Mouse (Mus musculus) kidney, postnatal 0 days (tissue): ENCODE measurements around the gene 4933411K16Rik. TPM values are rescaled to one million over a fixed set of nuclear protein-coding genes. Genes with fewer than 3 reads are reported as not detected.

Source experiments
- ATAC-seq: fragments of 200-750 bp; cut with Nextera tagmentation; replicated peaks from 2 replicates; pipeline ENCODE4 v1.8.0; 2017; ENCODE audit warnings: low read depth, moderate number of reproducible peaks, moderate TSS enrichment, moderate library complexity; ENCODE audit not compliant: low FRiP score
- DNase-seq: peaks from one replicate; pipeline ENCODE4 v3.0.0-alpha.2; 2016; ENCODE audit warnings: low spot score
- H3K27ac ChIP-seq: fragments of 300-500 bp; sonication (generic); 2 replicates; pipeline ENCODE4 v1.5.1; 2014; ENCODE audit warnings: mild to moderate bottlenecking
- H3K27me3 ChIP-seq: fragments of 300-500 bp; sonication (generic); 2 replicates; pipeline ENCODE4 v1.6.1; 2014; ENCODE audit warnings: low read length, mixed read lengths; ENCODE audit not compliant: insufficient read depth
- H3K36me3 ChIP-seq: fragments of 300-500 bp; sonication (generic); 2 replicates; pipeline ENCODE4 v1.6.1; 2014; ENCODE audit warnings: low read length, mixed read lengths; ENCODE audit not compliant: insufficient read depth
- H3K4me1 ChIP-seq: fragments of 300-500 bp; sonication (generic); replicated peaks from 2 replicates; pipeline ENCODE4 v1.6.1; 2014; ENCODE audit warnings: antibody characterized with exemption, low read length, mixed read lengths; ENCODE audit not compliant: insufficient read depth
- H3K4me2 ChIP-seq: fragments of 300-500 bp; sonication (generic); 2 replicates; pipeline ENCODE4 v1.6.1; 2014; ENCODE audit warnings: mild to moderate bottlenecking, low read length, moderate library complexity, mixed read lengths
- H3K4me3 ChIP-seq: fragments of 300-500 bp; sonication (generic); replicated peaks from 2 replicates; pipeline ENCODE4 v1.5.1; 2014; ENCODE audit warnings: low read depth, low read length
- H3K9ac ChIP-seq: fragments of 300-500 bp; sonication (generic); 2 replicates; pipeline ENCODE4 v1.6.1; 2014; ENCODE audit warnings: low read depth, low read length
- H3K9me3 ChIP-seq: fragments of 300-500 bp; sonication (generic); replicated peaks from 2 replicates; pipeline ENCODE4 v1.6.1; 2016; ENCODE audit warnings: low read length, inconsistent platforms, mixed read lengths
- CTCF ChIP-seq: IDR thresholded peaks from 2 replicates; pipeline ENCODE4 v1.5.1; 2016; ENCODE audit warnings: antibody characterized with exemption, low read depth, mild to moderate bottlenecking, moderate library complexity
- WGBS: fragments of 180-500 bp; shearing (Covaris S2); extraction: QIAGEN DNeasy Blood & Tissue Kit; methylation state at CpG from one replicate; pipeline ENCODE4 v1.1.7; 2014; 5-methylcytosine and 5-hydroxymethylcytosine counted together
- polyA plus RNA-seq: library from polyadenylated mRNA; unstranded; fragments of >200 nt; fragmentation: Nextera tagmentation; extraction: Ambion mirVana; gene quantifications from 2 replicates; pipeline ENCODE4 v1.2.1, GENCODE M21; 2015

4933411K16Rik gene
- polyA plus RNA-seq, 1 experiment from 2014 or later, result 0.34 TPM

DNA sequence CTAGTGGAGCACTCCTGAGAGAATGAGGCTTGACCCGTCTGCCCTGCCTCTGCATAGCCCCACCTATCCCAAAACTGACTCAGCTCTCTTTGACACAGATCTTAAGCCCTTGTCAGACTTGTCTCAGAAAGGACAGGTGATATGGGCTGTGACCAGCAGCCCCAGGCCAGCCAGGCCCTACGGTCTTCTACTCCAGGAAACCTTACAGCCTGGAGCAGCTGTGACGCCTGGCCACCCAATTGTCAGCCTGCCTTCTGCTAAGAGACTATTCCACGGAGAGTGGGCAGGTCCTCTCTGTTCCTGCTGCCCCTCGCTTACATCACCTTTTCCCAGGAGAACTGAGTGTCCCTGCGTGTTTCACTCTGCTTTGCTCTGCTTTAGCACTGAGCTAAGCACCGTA lies 40.9 kb upstream of the 4933411K16Rik start:
- no peak for TF ChIP-seq CTCF
- 69% methylated on average over 7 of the region's 7 CpGs for WGBS
- DNase-seq, result no peak
- H3K9me3 ChIP-seq, result no peaks in the 10 kb centered on the region
- no peak overlapping the region for H3K4me3 ChIP-seq
- no peak overlapping the region for H3K9ac ChIP-seq
- no peaks in the 10 kb centered on the region for H3K27me3 ChIP-seq
- H3K4me1 ChIP-seq, result peaks cover 24% of the 10 kb centered on the region
- no peak overlapping the region for H3K27ac ChIP-seq
- ATAC-seq, result no peak
- H3K36me3 ChIP-seq, result no peaks in the 10 kb centered on the region
- no peak overlapping the region for H3K4me2 ChIP-seq

DNA sequence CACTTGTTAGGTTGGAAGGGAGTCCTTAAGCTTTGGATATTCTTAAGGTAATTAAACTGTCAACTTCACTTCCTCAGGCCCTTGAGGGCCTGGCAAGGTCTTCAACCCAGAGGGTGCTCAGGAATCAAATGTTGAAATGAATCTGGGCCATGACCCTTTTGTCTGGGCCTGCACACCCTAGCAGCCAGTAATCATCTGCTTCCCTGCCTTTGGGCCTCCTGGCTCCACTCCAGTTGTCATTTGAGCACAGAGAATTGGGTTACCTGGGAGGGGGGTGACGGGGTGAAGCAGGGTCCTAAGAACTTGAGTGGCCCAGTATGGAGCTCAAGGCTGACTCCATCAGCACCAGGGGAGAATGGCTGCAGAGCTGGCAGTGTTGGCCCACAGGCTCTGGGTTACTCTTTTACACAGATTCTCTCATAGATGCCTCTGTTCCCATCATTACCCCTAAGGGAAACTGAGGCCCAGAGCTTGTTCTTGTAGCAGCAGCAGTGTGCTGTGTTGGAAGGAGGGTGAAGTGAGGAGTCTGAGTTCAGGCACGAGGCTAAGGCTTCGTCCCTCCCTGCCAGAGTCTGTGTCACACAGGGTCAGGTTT lies 37.7 kb upstream of the 4933411K16Rik start:
- no peak overlapping the region for H3K9ac ChIP-seq
- no peak overlapping the region for H3K4me3 ChIP-seq
- ATAC-seq (peak; percentile 36; the same call in 1 of the 2 replicates), DNase-seq (peak; percentile 79)
- H3K4me1 ChIP-seq, result peaks cover 25% of the 10 kb centered on the region
- no peak overlapping the region for H3K4me2 ChIP-seq
- H3K27me3 ChIP-seq, result no peaks in the 10 kb centered on the region
- no peaks in the 10 kb centered on the region for H3K9me3 ChIP-seq
- TF ChIP-seq CTCF, result no peak
- no peak overlapping the region for H3K27ac ChIP-seq
- WGBS, result 50% methylated on average over 3 of the region's 3 CpGs
- H3K36me3 ChIP-seq, result no peaks in the 10 kb centered on the region

DNA sequence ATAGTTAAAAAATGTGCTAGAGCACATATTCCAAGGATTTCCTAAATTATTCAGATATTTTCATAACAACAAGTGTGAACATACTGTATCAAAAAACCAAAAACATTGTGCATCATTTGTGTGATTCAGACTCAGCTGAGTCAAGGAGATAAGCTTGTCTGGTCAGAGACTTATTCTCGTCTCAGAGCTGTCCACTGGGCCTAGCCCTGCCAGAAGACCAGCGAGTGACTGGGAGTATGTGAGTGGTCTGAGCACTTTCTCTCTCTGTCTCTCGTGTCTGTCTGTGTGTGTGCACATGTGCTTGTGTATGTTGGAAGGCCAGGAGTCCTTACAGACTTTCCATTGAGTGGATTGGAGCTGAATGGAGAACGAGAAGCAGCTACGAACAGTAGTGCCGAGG lies 37.0 kb upstream of the 4933411K16Rik start:
- no peak for TF ChIP-seq CTCF
- H3K27me3 ChIP-seq, result no peaks in the 10 kb centered on the region
- DNase-seq, result no peak
- no peak overlapping the region for H3K4me3 ChIP-seq
- peaks cover 25% of the 10 kb centered on the region for H3K4me1 ChIP-seq
- no peak overlapping the region for H3K4me2 ChIP-seq
- H3K27ac ChIP-seq, result no peak overlapping the region
- WGBS, result 84% methylated on average over 6 of the region's 6 CpGs
- ATAC-seq, result no peak
- no peak overlapping the region for H3K9ac ChIP-seq
- no peaks in the 10 kb centered on the region for H3K9me3 ChIP-seq
- no peaks in the 10 kb centered on the region for H3K36me3 ChIP-seq

DNA sequence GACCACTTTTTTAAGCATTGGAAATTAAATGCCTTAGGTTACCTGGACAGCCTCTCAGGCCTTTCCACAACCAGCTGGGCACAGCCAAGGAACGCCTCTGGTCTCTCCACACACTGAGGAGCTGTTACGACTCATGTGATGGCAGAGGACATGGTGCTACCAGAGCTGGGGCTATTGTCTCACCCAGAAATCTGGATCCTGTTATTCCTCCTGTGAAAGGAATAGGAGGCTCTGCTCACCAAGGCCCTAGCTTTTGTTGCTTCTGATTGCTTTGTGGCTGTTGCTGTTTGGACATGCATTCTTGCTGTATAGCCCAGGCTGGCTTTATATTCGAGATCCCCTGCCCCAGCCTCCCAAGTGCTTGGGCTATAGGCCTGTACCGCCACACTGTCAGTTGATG lies 35.8 kb upstream of the 4933411K16Rik start:
- no peaks in the 10 kb centered on the region for H3K27me3 ChIP-seq
- H3K4me1 ChIP-seq, result peaks cover 20% of the 10 kb centered on the region
- DNase-seq, result no peak
- no peak overlapping the region for H3K9ac ChIP-seq
- TF ChIP-seq CTCF, result no peak
- H3K4me2 ChIP-seq, result no peak overlapping the region
- 70% methylated on average over 4 of the region's 4 CpGs for WGBS
- no peaks in the 10 kb centered on the region for H3K36me3 ChIP-seq
- ATAC-seq, result no peak
- no peak overlapping the region for H3K4me3 ChIP-seq
- no peaks in the 10 kb centered on the region for H3K9me3 ChIP-seq
- peak overlapping the region; percentile 79; the same call in 1 of the 2 replicates for H3K27ac ChIP-seq

DNA sequence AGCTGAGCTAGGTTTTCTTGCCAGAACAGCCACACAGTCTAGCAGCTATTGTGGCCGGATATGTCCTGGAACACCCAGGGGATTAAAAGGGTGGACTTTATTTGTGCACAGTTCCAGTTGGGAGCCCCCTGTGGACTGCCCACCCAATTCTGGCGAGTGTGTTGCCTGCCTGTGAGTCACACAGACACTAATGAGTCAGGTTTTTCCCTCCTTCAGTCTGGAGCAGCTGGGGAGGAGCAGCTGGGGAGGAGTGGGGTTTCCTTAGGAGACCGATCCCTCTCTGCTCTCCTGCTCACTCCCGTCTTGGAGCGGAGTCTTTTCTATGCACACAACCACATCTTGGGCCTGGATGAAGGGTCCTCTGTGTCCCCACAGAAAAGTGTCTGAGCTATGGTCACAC lies 35.2 kb upstream of the 4933411K16Rik start:
- 33% methylated on average over 5 of the region's 5 CpGs for WGBS
- Histone ChIP-seq H3K36me3 (no peaks in the 10 kb centered on the region), H3K4me1 (peaks cover 23% of the 10 kb centered on the region), H3K27me3 (no peaks in the 10 kb centered on the region), H3K4me2 (no peak overlapping the region), H3K9ac (no peak overlapping the region), H3K9me3 (no peaks in the 10 kb centered on the region), H3K27ac (peak overlapping the region; percentile 79), H3K4me3 (no peak overlapping the region)
- DNase-seq (peak; percentile 36), ATAC-seq (no peak)
- TF ChIP-seq CTCF, result no peak

DNA sequence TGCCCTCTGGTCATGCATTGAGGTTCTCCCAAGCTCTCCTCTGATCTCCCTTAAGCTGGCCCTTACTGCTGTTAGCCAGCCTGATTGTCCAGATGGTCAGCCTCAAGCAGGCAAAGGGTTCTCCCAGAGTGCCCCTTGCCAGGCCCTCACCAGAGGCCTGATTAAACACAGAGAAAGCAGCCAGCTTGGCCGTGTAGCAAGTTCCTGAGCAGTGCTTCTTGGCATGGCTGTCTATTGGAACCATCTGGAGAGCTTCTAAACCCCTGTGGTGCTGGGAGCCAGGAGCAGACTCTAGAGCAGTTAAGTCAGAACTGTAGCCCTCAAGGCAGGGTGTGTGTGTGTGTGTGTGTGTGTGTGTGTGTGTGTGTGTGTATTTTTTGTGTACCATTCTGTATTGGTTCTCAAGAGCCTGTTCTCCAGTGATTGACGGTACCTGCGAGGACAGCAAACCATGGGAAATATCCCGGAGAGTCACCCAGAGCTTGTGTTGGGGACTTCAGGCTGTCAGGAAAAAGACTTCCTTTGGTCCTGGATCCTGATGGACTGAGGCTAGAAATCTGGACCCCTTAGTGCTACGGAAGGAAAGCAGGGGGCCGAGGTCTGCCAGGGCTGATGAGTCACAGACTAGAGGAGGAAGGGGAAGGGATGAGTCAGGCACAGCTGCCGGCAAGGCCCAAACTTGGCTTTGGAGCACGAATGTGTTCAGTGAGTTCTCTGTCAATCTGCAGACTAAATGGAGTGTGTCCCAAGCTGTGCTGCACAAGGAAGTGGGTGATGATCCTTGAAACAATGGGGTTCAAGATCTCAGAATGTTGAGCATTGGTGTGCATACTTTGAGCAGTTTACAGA lies 34.4 kb upstream of the 4933411K16Rik start:
- H3K4me1 ChIP-seq, result peaks cover 30% of the 10 kb centered on the region
- H3K4me2 ChIP-seq, result no peak overlapping the region
- peak overlapping the region; percentile 79 for H3K27ac ChIP-seq
- ATAC-seq (no peak; the same call in 1 of the 2 replicates), DNase-seq (peak; percentile 71)
- H3K36me3 ChIP-seq, result no peaks in the 10 kb centered on the region
- no peak overlapping the region for H3K9ac ChIP-seq
- no peaks in the 10 kb centered on the region for H3K27me3 ChIP-seq
- TF ChIP-seq CTCF, result no peak
- WGBS, result 42% methylated on average over 8 of the region's 8 CpGs
- no peak overlapping the region for H3K4me3 ChIP-seq
- no peaks in the 10 kb centered on the region for H3K9me3 ChIP-seq
